Mouse (Mus musculus): ENCODE data around the gene Nlgn2. TPM values are rescaled to one million over a fixed set of nuclear protein-coding genes. Genes with fewer than 3 reads are reported as not detected.

The Nlgn2 gene
- polyA plus RNA-seq, 1 experiment from 2014 or later = 25.1 TPM

DNA sequence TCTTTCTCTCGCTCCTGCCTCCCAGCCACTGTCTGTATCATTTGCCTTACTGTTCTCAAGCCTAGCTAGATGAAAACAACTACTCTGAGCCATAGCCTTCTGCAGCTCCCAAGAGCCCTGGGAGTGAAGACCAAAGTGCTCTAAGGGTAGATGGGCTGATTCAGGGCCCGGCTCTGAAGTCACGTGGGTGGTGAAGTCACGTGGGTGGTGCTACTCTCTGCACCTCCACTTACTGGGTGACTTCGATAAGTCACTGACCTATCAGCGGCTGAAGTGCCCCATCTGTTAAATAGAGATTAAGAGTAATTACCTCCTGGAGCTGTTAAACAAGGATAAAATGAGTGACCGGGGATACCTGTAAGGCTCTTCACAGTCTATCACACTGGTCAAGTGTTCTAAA lies 16.4 kb upstream of the Nlgn2 start:
- Histone ChIP-seq H3K27me3 (ENCODE audit: control insufficient read depth, insufficient read depth, low read length) (peaks cover 11% of the 10 kb centered on the region), H3K4me1 (ENCODE audit: control insufficient read depth, insufficient read depth, low read length) (no peaks in the 10 kb centered on the region), H3K4me3 (replicated peaks; ENCODE audit: low read depth, low read length) (no peak overlapping the region), H3K4me2 (ENCODE audit: low read length) (no peak overlapping the region), H3K9me3 (ENCODE audit: control insufficient read depth, low read length) (no peaks in the 10 kb centered on the region), H3K27ac (replicated peaks; ENCODE audit: low read depth, low read length) (no peak overlapping the region), H3K9ac (replicated peaks; ENCODE audit: low read length) (no peak overlapping the region), H3K36me3 (ENCODE audit: control insufficient read depth, insufficient read depth, low read length) (peaks cover 35% of the 10 kb centered on the region)
- DNase-seq (no peak), ATAC-seq (ENCODE audit: low FRiP score, low TSS enrichment) (no peak)
- 75% methylated on average over 7 of the region's 7 CpGs for WGBS

DNA sequence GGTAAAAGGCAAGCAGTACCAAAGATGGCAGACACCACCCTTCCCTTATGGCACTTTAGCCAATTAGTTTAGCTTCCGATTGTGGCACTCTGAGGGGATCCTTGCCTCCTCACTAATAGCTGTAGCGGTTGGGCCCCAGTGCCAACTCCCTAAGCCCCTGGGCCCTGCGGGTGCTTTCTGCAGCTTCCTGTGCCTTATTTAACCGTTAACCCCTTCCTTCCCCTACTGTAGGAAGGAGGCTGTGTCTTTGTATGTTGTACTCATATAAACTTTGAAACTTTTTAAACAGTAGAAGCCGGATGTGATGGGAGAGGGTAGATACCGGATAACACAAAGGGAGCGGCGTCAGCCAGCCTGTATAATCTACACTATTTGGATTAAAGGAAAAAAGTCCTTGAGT lies 13.2 kb upstream of the Nlgn2 start:
- H3K4me3 ChIP-seq (replicated peaks; ENCODE audit: low read depth, low read length) = no peak overlapping the region
- peaks cover 13% of the 10 kb centered on the region for H3K4me1 ChIP-seq (ENCODE audit: control insufficient read depth, insufficient read depth, low read length)
- 77% methylated on average over 8 of the region's 8 CpGs for WGBS
- ATAC-seq (ENCODE audit: low FRiP score, low TSS enrichment) (no peak), DNase-seq (no peak)
- no peak overlapping the region for H3K9ac ChIP-seq (replicated peaks; ENCODE audit: low read length)
- H3K27me3 ChIP-seq (ENCODE audit: control insufficient read depth, insufficient read depth, low read length) = no peaks in the 10 kb centered on the region
- H3K27ac ChIP-seq (replicated peaks; ENCODE audit: low read depth, low read length) = no peak overlapping the region
- peaks cover 47% of the 10 kb centered on the region for H3K36me3 ChIP-seq (ENCODE audit: control insufficient read depth, insufficient read depth, low read length)
- no peak overlapping the region for H3K4me2 ChIP-seq (ENCODE audit: low read length)
- H3K9me3 ChIP-seq (ENCODE audit: control insufficient read depth, low read length) = no peaks in the 10 kb centered on the region

DNA sequence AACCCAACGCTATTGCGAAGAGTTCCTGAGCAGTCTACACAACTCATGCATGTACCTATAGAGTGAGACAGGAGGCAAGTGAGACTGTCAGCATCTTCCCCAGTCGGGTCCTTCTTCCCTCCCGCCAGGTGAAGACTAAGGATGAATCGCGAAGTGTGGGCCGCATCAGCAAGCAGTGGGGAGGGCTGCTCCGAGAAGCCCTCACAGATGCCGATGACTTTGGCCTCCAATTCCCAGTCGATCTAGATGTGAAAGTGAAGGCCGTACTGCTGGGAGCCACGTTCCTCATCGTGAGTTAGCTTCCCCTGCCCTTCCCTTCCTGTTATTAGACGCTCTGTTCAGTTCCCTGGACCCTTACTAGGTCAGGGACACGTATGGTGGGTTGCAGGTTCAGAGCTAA lies 12.3 kb upstream of the Nlgn2 start:
- no peak for DNase-seq
- H3K36me3 ChIP-seq (ENCODE audit: control insufficient read depth, insufficient read depth, low read length) = peaks cover 47% of the 10 kb centered on the region

DNA sequence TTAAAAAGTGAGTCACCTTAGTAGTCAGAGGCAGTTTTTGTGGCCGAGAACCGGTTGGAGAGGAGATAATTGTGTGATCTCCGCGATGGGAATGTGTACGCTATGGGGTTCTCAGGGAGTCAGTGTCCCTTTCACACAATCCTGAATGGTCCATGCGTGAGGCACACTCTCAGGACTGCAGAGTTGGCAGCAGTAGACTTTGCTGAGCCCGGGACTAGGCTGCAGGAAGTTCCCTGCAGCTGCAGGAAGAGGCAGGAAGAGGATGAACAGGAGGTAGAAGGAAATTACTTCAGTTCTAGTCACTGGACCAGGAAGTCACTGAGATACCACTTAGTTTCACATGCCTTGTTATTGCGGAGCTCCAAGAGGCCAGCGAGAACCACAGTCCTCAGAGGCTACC lies 11.5 kb upstream of the Nlgn2 start:
- Histone ChIP-seq H3K36me3 (ENCODE audit: control insufficient read depth, insufficient read depth, low read length) (peaks cover 47% of the 10 kb centered on the region), H3K4me2 (ENCODE audit: low read length) (no peak overlapping the region), H3K4me3 (replicated peaks; ENCODE audit: low read depth, low read length) (no peak overlapping the region), H3K9me3 (ENCODE audit: control insufficient read depth, low read length) (no peaks in the 10 kb centered on the region), H3K9ac (replicated peaks; ENCODE audit: low read length) (no peak overlapping the region), H3K27ac (replicated peaks; ENCODE audit: low read depth, low read length) (no peak overlapping the region), H3K27me3 (ENCODE audit: control insufficient read depth, insufficient read depth, low read length) (no peaks in the 10 kb centered on the region), H3K4me1 (ENCODE audit: control insufficient read depth, insufficient read depth, low read length) (peaks cover 19% of the 10 kb centered on the region)
- 94% methylated on average over 9 of the region's 9 CpGs for WGBS
- DNase-seq (no peak), ATAC-seq (ENCODE audit: low FRiP score, low TSS enrichment) (no peak)

More for the DNA sequence above, 12.3 kb upstream of the Nlgn2 start:
- Histone ChIP-seq H3K4me3 (replicated peaks; ENCODE audit: low read depth, low read length) (no peak overlapping the region), H3K4me1 (ENCODE audit: control insufficient read depth, insufficient read depth, low read length) (peaks cover 19% of the 10 kb centered on the region), H3K9ac (replicated peaks; ENCODE audit: low read length) (no peak overlapping the region), H3K27ac (replicated peaks; ENCODE audit: low read depth, low read length) (no peak overlapping the region), H3K9me3 (ENCODE audit: control insufficient read depth, low read length) (no peaks in the 10 kb centered on the region), H3K27me3 (ENCODE audit: control insufficient read depth, insufficient read depth, low read length) (no peaks in the 10 kb centered on the region), H3K4me2 (ENCODE audit: low read length) (no peak overlapping the region)
- no peak for ATAC-seq (ENCODE audit: low FRiP score, low TSS enrichment)
- WGBS = 97% methylated on average over 15 of the region's 15 CpGs

DNA sequence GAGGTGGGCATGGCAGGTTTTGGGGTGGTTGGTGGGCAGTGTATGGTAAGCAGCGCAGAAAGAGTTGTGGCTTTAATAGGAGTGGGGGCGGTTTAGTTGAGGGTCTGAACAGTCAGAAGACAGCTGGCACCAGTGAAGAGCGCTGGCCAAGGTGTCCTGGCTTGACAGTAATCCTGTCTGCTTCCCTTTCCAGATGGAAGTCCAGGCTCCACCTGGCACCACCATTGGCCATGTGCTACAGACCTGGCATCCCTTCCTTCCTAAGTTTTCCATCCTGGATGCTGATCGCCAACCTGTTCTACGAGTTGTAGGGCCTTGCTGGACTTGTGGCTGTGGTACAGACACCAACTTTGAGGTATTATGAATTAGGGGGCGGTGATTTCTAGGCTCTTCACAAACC lies 10.4 kb upstream of the Nlgn2 start:
- DNase-seq = no peak
- Histone ChIP-seq H3K9me3 (ENCODE audit: control insufficient read depth, low read length) (no peaks in the 10 kb centered on the region), H3K4me1 (ENCODE audit: control insufficient read depth, insufficient read depth, low read length) (peaks cover 19% of the 10 kb centered on the region), H3K36me3 (ENCODE audit: control insufficient read depth, insufficient read depth, low read length) (peaks cover 47% of the 10 kb centered on the region), H3K4me3 (replicated peaks; ENCODE audit: low read depth, low read length) (peak overlapping the region; percentile 73), H3K4me2 (ENCODE audit: low read length) (peak overlapping the region; percentile 82), H3K27me3 (ENCODE audit: control insufficient read depth, insufficient read depth, low read length) (no peaks in the 10 kb centered on the region), H3K9ac (replicated peaks; ENCODE audit: low read length) (no peak overlapping the region; the same call in 1 of the 2 replicates), H3K27ac (replicated peaks; ENCODE audit: low read depth, low read length) (no peak overlapping the region)
- 96% methylated on average over 6 of the region's 6 CpGs for WGBS
- no peak for ATAC-seq (ENCODE audit: low FRiP score, low TSS enrichment)

DNA sequence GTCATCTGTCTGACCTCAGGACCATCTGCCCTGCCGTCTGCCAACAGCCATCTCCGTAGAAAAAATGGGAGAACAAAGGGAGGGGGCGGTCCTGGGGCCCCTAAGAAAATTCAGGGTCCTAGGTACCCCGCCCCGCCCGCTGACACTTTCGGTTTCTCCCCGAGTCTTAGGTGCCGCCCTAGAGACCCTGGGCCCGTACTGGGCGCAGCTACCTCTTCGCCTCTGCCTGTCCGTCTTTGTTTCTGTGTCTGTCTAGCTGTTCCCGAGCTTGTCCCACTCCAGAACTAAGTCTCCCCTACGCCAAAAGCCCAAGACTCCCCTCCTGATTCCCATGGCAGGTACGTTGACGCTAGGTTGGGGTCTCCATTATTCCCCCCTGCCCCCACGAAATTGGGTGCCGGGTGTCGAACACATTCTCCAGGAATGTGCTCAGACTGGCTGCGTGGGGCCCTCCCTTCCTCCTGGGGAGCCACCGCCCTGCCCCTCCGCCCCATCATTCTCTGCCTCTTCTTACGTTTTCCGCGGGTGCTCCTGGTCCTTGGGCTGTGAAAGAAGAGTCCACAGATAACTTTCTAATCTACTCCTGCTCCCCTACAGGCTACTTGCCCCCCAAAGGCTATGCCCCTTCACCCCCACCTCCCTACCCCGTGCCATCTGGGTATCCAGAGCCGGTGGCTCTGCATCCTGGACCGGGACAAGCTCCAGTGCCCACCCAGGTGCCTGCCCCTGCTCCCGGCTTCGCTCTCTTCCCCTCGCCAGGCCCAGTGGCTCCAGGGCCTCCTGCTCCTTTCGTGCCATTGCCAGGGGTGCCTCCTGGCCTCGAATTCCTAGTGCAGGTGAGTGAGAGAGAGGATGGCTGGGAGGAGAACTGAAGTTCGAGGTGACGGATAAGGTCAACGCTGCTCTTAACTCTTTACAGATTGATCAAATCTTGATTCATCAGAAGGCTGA lies 9.4 kb upstream of the Nlgn2 start:
- Histone ChIP-seq H3K27ac (replicated peaks; ENCODE audit: low read depth, low read length) (peak overlapping the region; percentile 94), H3K4me2 (ENCODE audit: low read length) (peak overlapping the region; percentile 82), H3K9ac (replicated peaks; ENCODE audit: low read length) (peak overlapping the region; percentile 90), H3K36me3 (ENCODE audit: control insufficient read depth, insufficient read depth, low read length) (peaks cover 42% of the 10 kb centered on the region), H3K9me3 (ENCODE audit: control insufficient read depth, low read length) (no peaks in the 10 kb centered on the region), H3K4me1 (ENCODE audit: control insufficient read depth, insufficient read depth, low read length) (peaks cover 19% of the 10 kb centered on the region), H3K27me3 (ENCODE audit: control insufficient read depth, insufficient read depth, low read length) (no peaks in the 10 kb centered on the region), H3K4me3 (replicated peaks; ENCODE audit: low read depth, low read length) (peak overlapping the region; percentile 73)
- peak; percentile 54 for DNase-seq
- peak; percentile 53 for ATAC-seq (ENCODE audit: low FRiP score, low TSS enrichment)
- 12% methylated on average over 37 of the region's 37 CpGs for WGBS

DNA sequence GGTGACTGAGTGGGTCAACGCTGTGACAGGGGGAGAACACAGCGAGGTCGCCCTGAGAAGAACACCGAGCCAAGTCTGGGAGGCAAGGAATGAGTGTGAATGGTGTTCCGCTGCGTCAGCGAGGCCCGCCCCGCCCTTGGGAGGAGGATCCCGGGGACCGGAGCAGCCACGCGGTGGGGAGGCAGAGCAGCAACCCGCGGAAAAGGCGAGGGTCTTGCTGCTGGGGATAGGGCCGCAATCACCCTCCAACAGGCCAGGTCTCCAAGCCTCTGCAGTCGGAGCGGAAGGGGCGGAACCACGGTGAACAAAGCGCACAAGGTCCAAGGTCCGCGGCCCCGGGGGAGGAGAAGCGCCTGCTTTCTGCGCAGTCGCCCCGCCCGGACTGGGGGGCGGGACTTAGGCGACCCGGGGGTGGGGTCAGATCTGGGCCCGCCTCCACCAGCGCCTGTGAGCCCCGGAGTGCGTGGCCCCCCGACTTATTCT lies 8.7 kb upstream of the Nlgn2 start, which contains the start of gene Plscr3:
Plscr3 (plus strand) TSS at position 179 of the 483 bp plus-strand sequence.
- Histone ChIP-seq H3K27me3 (ENCODE audit: control insufficient read depth, insufficient read depth, low read length) (no peaks in the 10 kb centered on the region), H3K4me3 (replicated peaks; ENCODE audit: low read depth, low read length) (peak within 1 kb of the TSS; percentile 73), H3K4me2 (ENCODE audit: low read length) (peak within 1 kb of the TSS; percentile 82), H3K36me3 (ENCODE audit: control insufficient read depth, insufficient read depth, low read length) (peaks cover 34% of the 10 kb centered on the region), H3K9ac (replicated peaks; ENCODE audit: low read length) (peak within 1 kb of the TSS; percentile 90), H3K27ac (replicated peaks; ENCODE audit: low read depth, low read length) (peak within 1 kb of the TSS; percentile 94), H3K9me3 (ENCODE audit: control insufficient read depth, low read length) (no peaks in the 10 kb centered on the region), H3K4me1 (ENCODE audit: control insufficient read depth, insufficient read depth, low read length) (peaks cover 19% of the 10 kb centered on the region)
- WGBS = under 1% methylated on average over 38 of the region's 38 CpGs
- ATAC-seq (ENCODE audit: low FRiP score, low TSS enrichment) (peak; percentile 92), DNase-seq (peak; percentile 97)

DNA sequence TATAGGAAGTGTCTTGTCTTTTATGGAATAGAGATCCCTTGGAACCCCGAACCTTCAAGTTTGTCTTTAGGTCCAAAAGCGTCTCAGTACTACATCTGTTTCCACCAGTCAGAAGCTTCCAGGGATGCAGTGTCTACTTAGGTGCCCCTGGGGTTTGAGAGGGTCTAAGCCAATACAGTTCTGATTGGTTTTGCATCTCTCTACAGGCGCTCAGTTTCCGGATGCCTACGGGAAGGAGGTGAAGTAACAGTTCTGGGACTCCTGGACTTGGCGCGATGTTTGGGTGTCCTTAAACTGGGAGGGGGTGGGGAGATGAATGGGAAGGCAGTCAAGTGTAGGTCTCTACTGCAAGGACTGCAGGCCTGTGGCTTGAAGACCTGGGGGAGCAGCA lies 1.1 kb upstream of the Nlgn2 start:
- H3K9me3 ChIP-seq (ENCODE audit: control insufficient read depth, low read length) = no peaks in the 10 kb centered on the region
- DNase-seq (no peak), ATAC-seq (ENCODE audit: low FRiP score, low TSS enrichment) (no peak)
- 0% methylated on average over 7 of the region's 7 CpGs for WGBS
- peak overlapping the region; percentile 94 for H3K4me3 ChIP-seq (replicated peaks; ENCODE audit: low read depth, low read length)
- H3K27ac ChIP-seq (replicated peaks; ENCODE audit: low read depth, low read length) = peak overlapping the region; percentile 96
- H3K27me3 ChIP-seq (ENCODE audit: control insufficient read depth, insufficient read depth, low read length) = no peaks in the 10 kb centered on the region
- peak overlapping the region; percentile 99 for H3K4me2 ChIP-seq (ENCODE audit: low read length)
- peaks cover 31% of the 10 kb centered on the region for H3K4me1 ChIP-seq (ENCODE audit: control insufficient read depth, insufficient read depth, low read length)
- peak overlapping the region; percentile 57 for H3K9ac ChIP-seq (replicated peaks; ENCODE audit: low read length)
- H3K36me3 ChIP-seq (ENCODE audit: control insufficient read depth, insufficient read depth, low read length) = peaks cover 3% of the 10 kb centered on the region

Measured in midbrain, embryonic 14.5 days (tissue).